Mouse (Mus musculus) ES-Bruce4 (cell line): Measurements from ENCODE around the gene Zbp1. TPM values are rescaled to one million over a fixed set of nuclear protein-coding genes. Genes with fewer than 3 reads are reported as not detected.

Experiments used
- H3K27ac ChIP-seq: 2 replicates; pipeline ENCODE4 v1.5.1; 2012; ENCODE audit warnings: low read length, inconsistent platforms; ENCODE audit not compliant: insufficient read depth
- H3K27me3 ChIP-seq: 2 replicates; pipeline ENCODE4 v1.6.1; 2012; ENCODE audit warnings: mild to moderate bottlenecking, low read length, inconsistent platforms; ENCODE audit not compliant: control insufficient read depth, poor library complexity, insufficient read depth, severe bottlenecking
- H3K36me3 ChIP-seq: 2 replicates; pipeline ENCODE4 v1.6.1; 2012; ENCODE audit warnings: inconsistent platforms, mild to moderate bottlenecking, low read length, moderate library complexity; ENCODE audit not compliant: control insufficient read depth, poor library complexity, insufficient read depth, severe bottlenecking
- H3K4me1 ChIP-seq: one replicate; pipeline ENCODE4 v1.8.1; 2011; ENCODE audit warnings: low read length; ENCODE audit not compliant: control insufficient read depth, insufficient read depth
- H3K4me3 ChIP-seq: 2 replicates; pipeline ENCODE4 v1.5.1; 2011; ENCODE audit warnings: low read depth, mild to moderate bottlenecking, low read length
- H3K9ac ChIP-seq: 2 replicates; pipeline ENCODE4 v1.6.1; 2012; ENCODE audit warnings: low read depth, mild to moderate bottlenecking, inconsistent platforms; ENCODE audit not compliant: poor library complexity, severe bottlenecking
- H3K9me3 ChIP-seq: replicated peaks from 2 replicates; pipeline ENCODE4 v1.6.1; 2012; ENCODE audit warnings: mild to moderate bottlenecking, low read length, inconsistent platforms; ENCODE audit not compliant: control insufficient read depth, poor library complexity, insufficient read depth, severe bottlenecking
- CTCF ChIP-seq: IDR thresholded peaks from one replicate; pipeline ENCODE4 v1.8.1; 2011; ENCODE audit warnings: low read depth, low read length
- EP300 ChIP-seq: IDR thresholded peaks from 2 replicates; pipeline ENCODE4 v1.6.1; 2011; ENCODE audit warnings: low read depth, low read length; ENCODE audit not compliant: insufficient read depth
- POLR2A ChIP-seq: IDR thresholded peaks from one replicate; pipeline ENCODE4 v1.8.1; 2011; ENCODE audit warnings: low read length; ENCODE audit not compliant: insufficient read depth
- polyA plus RNA-seq: library from polyadenylated mRNA; stranded (reverse); fragments of >200 nt; gene quantifications from 2 replicates; pipeline ENCODE4 v1.2.4, GENCODE M21; 2011; ENCODE audit warnings: low read depth; ENCODE audit not compliant: missing spikeins, insufficient read depth, insufficient read length

Gene Zbp1
- polyA plus RNA-seq, 1 experiment: 6.8 TPM

DNA sequence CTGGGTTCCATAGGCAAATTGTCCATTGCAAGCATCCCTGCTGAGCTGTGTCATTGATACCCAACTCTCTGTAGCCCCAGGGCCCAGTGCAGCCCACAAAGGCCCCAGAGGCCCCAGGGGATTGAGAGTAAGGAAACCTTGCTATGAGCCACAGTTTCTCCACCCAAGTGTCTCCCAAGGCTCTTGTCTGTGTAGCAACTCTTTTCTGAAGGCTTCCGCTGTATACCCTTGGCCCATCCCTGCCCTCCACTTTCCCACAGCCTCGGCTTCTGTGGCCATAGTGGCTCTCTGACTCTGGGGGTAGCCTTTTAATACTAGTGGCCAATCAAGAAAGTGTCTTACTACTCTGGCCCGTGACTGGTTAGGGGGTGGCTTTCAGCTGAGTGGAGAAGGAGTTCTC is 15.0 kb downstream of the Zbp1 start:
- Histone ChIP-seq H3K9me3 (no peaks in the 10 kb centered on the region), H3K9ac (no peak overlapping the region), H3K36me3 (no peaks in the 10 kb centered on the region), H3K4me1 (peaks cover 2% of the 10 kb centered on the region), H3K4me3 (no peak overlapping the region), H3K27me3 (no peaks in the 10 kb centered on the region), H3K27ac (no peak overlapping the region)
- TF ChIP-seq EP300: no peak
- TF ChIP-seq POLR2A: no peak
- no peak for TF ChIP-seq CTCF

DNA sequence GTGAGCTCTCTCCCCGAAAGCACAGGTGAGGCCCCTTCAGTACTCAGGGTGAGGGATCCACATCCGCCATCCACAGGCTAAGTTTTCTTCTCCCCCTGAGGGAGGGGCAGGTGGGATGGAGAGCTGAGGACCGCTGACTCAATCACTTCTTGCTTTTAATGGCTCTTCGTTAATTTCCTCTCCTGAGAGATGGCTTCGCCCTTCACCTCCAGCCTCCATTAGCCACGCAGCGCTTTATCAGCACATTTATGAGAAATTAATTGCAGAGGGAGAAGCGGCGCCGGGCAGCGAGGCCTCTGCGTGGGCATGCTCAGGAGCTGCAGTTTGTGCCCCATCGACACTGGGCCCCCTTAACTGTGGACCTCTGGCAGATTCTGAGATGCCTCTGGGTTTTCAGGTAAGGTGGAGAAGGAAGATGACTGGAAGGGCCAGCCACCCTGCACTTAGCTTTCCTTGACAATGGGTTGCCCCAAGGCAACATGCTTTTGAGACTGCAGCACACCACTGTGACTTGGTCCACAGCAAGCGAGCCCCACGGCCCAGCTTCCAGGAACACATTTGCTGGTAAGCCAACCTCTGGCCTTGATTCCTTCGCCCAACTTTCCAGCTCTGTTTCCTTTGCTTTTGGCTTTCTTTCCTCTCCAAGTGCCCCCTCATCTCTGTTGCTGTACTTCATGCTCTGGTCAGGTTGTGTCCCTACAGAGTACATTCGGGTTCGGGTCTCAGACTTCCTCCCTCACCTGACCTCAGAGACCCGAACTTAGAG is 15.6 kb downstream of the Zbp1 start:
- H3K4me3 ChIP-seq: no peak overlapping the region
- H3K27ac ChIP-seq: no peak overlapping the region
- TF ChIP-seq EP300: no peak
- TF ChIP-seq CTCF: no peak
- TF ChIP-seq POLR2A: no peak
- peaks cover 2% of the 10 kb centered on the region for H3K4me1 ChIP-seq
- H3K9me3 ChIP-seq: no peaks in the 10 kb centered on the region
- no peaks in the 10 kb centered on the region for H3K36me3 ChIP-seq
- H3K9ac ChIP-seq: no peak overlapping the region
- no peaks in the 10 kb centered on the region for H3K27me3 ChIP-seq

DNA sequence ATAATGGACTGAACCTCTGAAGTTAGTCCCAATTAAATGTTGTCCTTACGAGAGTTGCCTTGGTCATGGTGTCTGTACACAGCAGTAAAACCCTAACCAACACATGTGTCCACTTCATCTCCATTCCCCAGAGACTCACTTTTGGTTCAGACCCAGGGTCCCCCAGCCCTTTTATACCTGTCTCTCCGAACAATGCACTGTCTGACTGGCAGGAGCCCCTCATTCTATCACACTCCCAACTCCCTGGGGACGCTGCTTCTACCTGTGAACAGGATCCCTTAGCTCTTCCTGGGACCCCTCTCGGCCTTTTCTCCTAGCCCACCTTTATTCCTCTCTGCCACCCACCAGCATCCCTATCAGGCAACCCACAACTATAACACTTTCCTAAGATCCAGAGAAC is 23.9 kb downstream of the Zbp1 start:
- Histone ChIP-seq H3K9me3 (0 out of 2 replicates have a peak, but pooled peaks cover 3% of the 10 kb centered on the region), H3K9ac (no peak overlapping the region), H3K36me3 (no peaks in the 10 kb centered on the region), H3K4me1 (no peaks in the 10 kb centered on the region), H3K4me3 (no peak overlapping the region), H3K27me3 (no peaks in the 10 kb centered on the region), H3K27ac (no peak overlapping the region)
- TF ChIP-seq EP300 (no peak), CTCF (no peak)

DNA sequence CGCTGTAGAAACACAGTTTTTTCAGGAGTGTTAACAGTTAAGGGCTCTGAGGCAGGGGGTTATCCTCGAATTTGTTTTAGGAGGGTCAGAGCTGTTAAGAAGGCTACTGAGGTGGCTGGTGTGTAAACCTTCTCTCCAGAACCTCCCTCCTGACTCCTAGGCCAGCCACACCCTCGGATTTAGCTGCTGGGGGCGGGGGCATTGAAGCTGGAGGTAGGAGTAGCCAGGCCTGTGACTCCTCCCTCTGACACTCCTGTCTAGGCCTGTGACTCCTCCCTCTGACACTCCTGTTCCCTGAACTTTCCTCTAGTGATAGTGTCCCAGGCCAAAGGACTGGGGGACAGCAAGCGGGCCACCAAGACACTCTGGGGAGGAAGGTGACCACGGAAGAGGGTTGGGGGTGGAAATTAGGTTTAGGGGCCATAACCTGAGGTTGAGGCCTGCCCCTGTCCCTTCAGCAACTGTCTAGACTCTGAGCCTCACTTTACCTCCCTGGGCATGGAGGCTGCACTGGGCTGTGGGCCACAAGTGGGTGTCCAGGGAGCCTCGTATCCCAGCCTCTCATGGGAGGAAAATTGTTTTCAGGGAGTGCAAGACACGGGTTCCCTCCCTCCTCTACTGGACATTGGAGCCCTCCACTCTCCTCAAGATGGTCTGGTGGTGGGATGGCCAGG is 31.4 kb downstream of the Zbp1 start:
- H3K4me3 ChIP-seq: no peak overlapping the region

DNA sequence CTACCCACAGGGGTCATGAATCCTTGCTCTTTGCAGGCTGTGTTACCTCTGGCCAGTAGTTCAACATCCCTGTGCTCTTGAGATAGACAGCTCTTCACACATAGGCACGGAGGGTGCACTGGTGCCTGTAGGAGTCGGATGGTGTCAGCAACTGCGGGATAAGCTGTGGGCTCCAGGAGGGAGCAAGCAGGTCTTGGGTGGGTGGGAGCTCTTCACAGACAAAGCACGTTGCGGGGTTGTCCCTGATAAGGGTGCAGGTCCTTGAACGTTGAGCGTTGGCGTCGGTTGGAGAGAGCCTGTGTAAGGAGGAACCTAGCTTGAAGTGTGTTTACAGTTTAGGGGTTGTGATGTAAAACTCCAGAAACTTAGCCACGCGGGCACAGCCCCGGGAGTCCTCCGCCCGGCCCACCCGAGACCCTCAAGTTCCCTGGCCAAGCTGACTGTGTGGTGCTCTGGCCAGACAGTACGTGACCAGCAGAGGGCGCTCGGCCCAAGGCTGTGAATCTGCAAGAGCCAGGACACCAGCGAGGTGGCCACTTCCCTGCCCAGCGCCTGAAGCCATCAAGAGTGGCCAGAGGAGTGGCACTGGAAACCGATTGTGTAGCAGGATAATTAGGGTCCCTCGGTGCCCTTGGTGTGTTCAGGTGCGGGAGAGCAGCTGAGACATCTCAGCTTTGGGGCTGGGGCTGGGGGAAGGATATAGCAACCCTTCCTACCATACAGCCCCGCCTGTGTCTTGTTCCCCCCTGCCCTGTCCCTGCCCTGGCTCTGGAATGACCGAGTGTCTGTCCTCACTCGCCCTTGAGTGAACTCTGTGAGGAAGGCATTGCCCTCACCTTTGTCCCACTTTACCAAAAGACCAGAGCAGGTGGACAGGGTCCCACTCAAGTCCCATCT is 32.4 kb downstream of the Zbp1 start:
- no peaks in the 10 kb centered on the region for H3K36me3 ChIP-seq

More for the DNA sequence above, 31.4 kb downstream of the Zbp1 start:
- Histone ChIP-seq H3K4me1 (no peaks in the 10 kb centered on the region), H3K36me3 (no peaks in the 10 kb centered on the region), H3K27me3 (no peaks in the 10 kb centered on the region), H3K27ac (no peak overlapping the region), H3K9ac (no peak overlapping the region), H3K9me3 (no peaks in the 10 kb centered on the region)
- TF ChIP-seq POLR2A (no peak), EP300 (no peak), CTCF (no peak)

More for the DNA sequence above, 32.4 kb downstream of the Zbp1 start:
- TF ChIP-seq POLR2A (no peak), EP300 (no peak), CTCF (peak; percentile 97)
- no peaks in the 10 kb centered on the region for H3K9me3 ChIP-seq
- H3K4me1 ChIP-seq: no peaks in the 10 kb centered on the region
- H3K27ac ChIP-seq: no peak overlapping the region
- no peak overlapping the region for H3K4me3 ChIP-seq
- H3K9ac ChIP-seq: no peak overlapping the region
- H3K27me3 ChIP-seq: no peaks in the 10 kb centered on the region
